Mouse (Mus musculus): ENCODE data around the gene Spats2l.

Gene Spats2l

DNA sequence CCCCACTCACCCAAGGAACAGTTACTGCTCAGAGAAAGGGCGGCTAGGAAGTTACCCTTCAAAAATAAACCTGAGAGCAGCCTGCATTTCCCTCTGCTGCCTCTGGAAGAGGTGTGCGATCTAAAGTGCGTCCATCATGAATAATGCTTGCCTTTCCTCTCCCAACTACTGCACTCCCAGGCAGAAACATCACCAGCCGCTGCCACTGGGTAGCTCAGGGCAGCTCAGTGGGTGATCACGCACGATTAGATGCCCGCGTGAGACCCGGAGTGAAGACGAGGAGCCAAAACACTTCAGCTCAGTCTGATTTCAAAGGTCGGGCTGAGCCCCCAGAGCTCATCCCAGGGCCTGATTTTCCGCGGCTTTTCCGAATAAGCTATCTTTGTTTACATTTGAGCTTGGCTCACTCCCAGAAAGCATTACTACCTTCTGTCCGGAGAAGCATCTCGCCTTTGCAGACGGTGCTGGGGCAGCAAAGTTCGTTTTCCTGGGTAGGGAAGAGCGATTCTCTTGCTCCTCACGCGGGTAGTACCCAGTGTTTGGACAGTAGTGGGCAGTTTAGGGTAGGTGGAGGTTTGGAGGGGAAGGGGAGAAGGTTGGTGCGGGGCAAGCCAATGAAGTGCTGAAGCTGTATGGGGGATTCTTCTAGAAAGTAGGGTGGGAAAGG lies at the start of gene Spats2l:
Gene Spats2l (plus strand): TSS at position 162 of the 667 bp plus-strand sequence.
- DNase-seq (ENCODE audit: inconsistent age in 2 of 2, low spot score in 1 of 2) = peak in 1 of 2 experiments; percentile 9

DNA sequence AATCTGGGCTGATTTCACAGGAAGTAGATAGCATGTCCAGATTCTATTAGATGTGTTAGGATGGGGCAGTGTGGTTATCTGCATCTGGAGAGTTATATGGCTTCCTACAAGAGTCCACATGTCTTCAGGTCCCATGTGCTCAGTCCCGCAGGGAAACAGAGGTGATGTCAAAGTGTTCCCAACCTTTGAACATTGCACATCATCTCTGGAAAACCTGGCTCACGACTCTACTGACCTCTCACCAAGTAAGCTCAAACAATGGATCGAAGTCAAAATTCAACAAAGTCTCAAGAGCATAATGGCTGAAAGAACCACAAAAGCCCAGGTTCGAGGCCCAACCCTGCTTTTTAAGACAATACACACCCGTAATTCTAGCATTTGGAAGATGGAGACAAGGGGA lies 48.7 kb upstream of the Spats2l start:
- DNase-seq (ENCODE audit: inconsistent age in 2 of 2, low spot score in 1 of 2) = no peak

DNA sequence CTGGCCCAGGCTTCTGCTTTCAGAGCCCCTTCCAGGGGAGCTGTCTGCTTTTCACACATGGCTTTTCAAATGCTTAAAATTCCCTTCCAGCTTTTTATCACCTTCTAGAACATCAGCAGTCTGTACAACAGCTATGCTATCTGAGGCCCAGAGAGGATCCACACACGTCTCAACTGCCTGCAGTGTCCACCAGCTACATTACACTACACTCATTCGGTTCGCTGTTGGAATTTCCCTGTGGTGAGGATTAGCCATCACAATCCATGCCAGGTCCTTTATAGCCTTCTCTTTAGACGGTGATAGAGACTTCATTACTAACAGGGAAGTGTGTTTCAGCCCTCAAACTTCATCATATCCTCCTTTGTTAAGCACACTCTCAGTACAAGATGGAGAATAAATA lies 38.1 kb upstream of the Spats2l start:
- DNase-seq (ENCODE audit: inconsistent age in 2 of 2, low spot score in 1 of 2) = no peak

DNA sequence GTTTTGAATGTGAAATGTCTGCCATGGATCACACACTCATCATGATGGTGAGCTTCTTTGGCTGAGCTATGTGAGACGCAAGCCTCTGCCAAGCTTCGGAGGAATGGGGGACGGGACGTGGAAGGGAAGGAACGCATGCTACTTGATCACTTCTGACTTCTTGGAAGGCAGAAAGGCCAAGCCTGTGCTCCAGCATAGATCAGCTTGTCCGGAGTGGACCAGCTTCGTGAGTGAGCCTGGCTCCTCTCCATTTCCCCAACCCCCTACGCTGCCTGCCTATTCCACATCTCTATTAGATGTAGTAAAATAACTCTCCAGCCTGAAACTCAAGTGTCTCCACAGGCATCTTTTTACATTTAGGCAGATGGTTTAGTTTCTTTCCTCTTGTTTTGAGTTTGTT lies 32.2 kb upstream of the Spats2l start:
- DNase-seq (ENCODE audit: inconsistent age in 2 of 2, low spot score in 1 of 2) = no peak

DNA sequence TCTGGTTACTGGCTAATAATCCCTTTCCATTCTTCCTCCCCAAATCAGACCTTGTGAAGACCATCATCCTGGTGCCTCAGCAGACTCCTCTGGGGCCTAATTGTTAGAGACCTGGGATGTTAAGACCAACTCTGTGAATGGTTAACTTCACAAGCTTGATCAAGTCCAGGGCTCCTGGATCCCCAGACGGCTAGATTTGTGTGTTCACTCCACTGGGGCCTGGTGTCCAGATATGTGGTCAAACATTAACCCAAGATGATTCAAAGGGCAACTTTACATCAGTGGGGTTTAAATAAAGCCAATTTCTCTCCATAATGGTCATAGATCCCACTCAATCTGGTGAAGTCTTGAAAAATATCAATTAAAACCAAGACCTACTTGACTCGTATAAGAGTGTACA lies 31.7 kb upstream of the Spats2l start:
- no peak for DNase-seq (ENCODE audit: inconsistent age in 2 of 2, low spot score in 1 of 2)

DNA sequence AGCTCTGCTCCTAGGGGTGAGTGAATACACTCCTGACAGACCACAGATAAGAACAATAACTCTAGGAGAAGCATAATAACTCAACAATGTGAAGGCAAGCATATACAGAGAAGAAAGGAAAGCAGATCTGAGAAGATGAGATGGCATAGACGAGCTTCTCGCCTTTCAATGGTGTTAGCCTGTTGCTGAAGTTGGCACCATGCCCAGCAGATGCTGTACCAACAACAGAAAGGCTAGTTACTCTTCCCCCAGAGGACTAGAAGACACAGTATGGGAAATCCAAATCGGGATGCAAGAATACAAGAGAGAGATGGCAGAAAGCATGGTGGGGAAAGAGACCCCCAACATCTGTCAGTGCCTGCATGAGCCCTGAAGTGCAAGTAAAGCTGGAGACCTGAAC lies 22.2 kb upstream of the Spats2l start:
- no peak for DNase-seq (ENCODE audit: inconsistent age in 2 of 2, low spot score in 1 of 2)

DNA sequence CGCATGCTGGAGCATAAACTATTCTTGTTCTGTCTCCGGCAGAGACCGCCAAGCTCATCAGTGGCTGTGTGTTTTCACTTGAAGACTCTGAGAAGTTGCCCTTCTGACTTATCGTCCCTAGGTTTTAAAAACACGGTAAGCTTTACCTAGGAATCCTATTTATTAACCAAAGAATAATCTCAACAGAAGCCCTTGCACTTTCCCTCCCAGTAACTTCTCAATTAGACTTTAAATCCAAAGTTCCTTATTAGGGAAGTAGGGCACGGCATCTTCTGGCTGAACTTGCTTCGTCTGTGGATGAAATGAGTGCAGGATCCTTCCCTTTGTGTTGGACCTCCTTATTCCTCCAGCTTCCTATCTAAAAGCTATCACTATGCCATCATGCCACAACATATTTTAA lies 7.6 kb upstream of the Spats2l start:
- DNase-seq (ENCODE audit: inconsistent age in 2 of 2, low spot score in 1 of 2) = no peak

DNA sequence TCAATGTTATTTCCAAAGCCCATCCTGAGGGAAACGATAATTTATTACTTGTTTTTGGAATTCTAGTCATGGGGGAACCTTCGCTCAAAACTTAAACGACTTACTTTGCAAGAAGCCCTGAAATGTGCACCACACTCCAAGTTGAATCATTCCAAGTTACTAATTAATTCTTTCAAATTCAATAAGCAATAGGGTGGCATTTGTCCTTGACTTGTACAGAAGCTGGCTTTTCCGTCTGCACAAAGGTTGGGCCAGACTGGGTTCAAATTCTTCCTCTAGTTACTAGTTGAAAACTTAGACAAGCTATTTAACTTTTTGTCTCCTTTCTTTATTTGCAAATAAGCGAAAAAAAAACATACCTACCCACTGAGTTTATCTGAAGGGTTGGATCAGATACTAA lies 636 bp upstream of the Spats2l start:
- no peak for DNase-seq (ENCODE audit: inconsistent age in 2 of 2, low spot score in 1 of 2)

DNA sequence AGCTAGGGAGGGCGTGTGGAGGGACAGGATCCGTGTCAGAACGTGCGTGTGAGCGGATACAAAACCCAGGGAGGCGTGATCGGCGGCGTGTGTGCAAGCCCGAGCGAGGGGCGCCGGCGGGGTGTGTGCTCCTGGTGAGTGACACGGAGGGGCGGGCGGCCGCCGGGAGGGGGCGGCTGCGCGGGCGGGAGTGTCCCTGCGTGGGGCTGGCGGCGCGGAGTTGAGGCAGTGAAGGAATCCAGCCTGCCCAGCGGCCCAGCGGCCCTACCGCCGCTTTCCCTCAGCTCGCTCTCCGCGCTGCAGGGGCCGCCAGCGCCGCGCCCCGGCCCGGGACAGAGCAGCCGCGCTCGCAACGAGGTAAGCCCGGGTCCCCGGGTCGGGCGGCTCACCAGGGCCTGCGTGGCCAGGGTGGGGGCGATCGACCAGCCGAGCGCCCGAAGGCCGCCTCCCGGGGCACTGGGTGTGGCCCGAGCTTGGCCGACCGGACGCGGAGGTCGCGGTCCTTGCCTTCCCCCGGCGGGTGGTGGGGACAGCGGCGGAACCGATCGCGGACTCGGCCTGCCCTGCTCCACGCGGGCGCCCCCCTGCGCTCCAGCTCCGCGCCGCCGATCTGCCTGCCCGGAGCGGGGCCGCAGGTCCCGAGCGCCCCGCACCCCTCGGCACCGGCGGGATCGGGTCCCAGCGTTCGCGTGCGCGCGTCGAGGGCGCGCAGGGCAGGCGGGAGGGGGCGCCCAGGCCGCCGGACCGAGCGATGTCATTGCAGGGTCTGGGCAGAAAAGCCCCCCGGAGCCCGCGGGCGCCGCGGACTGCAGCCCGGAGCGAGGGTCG lies 920 bp downstream of the Spats2l start:
- peak; percentile 41 to 83 for DNase-seq (ENCODE audit: inconsistent age in 2 of 2, low spot score in 1 of 2)

DNA sequence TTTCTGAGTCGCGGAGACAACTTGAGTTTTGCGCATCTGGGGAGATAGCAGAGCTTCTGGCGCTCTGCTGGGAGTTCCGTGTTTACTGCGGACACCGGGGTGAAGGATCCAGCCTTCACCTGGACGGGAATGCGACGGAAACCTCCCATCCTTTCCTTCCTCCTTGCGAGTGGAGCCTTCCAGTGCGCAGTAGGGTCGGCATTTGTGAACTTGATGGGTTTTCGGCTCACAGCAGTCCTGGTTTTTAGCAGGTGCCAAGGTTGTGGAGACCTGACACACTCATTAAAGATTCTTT lies 1.5 kb downstream of the Spats2l start:
- peak; percentile 9 to 62 for DNase-seq (ENCODE audit: inconsistent age in 2 of 2, low spot score in 1 of 2)

DNA sequence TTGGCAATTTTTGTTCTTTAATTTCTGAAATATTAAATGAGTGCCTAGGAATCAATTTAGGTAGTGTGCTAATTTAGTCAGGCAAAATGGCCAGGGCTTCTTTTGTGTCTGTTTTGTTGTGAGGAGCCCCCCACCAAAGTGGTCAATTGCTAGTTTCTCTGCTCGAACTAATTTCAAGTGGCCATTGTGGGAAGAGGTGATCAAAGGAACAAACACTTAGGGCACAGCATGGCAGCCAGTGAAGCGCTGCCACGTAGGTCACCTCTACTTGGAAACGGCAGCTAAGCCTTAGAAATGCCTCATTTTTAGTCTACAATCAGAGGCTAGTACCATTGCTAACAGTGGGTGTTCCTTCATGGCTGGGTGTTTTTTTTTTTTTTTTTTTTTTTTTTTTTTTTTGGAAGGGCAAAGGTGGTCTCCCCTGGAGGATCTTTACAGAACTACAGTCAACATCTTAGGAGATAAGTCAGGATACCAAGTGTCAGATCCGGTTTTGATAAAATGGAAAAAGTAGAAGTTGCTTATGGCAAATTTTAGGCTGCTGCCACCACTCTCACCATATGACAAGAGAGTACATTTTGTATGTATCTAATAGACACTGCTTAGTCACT lies 2.8 kb downstream of the Spats2l start:
- no peak for DNase-seq (ENCODE audit: inconsistent age in 2 of 2, low spot score in 1 of 2)

DNA sequence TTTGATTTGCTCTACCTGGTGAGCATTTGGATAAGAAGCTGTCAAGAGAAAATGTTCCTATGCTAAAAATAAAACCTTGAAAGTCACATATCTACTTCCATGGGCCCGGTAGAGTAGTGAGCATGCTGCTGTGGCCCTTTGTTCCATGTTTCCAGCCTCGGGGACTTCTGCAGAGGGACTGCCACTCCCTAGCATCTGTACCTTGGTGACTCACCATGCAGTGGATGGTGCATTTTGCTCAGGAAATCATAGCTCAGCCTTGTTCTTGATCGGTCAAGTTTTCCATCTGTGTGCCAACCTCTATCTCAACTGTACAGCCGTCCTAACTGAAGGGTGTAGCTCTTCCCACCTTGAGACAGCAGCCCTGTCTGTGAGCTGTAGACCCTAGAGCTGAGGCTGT lies 10.3 kb downstream of the Spats2l start:
- DNase-seq (ENCODE audit: inconsistent age in 2 of 2, low spot score in 1 of 2) = no peak

DNA sequence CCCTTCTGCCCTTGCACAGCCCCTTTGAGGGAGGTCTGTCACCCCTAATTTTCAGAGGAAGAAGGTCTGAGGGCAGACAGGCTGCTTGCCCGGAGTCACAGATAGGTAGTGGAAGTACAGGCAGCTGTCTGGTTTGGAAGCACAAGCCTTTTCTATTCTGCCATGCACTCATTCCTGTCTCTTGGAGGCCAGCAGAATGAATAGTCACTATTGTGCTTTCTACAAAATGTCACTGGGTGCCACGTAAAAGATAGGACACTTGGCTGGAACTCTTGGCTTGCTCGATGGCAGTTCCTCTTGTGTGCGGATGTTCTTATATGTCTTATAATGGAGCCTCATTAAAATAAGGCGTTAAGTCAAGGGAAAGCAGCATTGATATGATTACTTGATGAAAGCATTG lies 15.9 kb downstream of the Spats2l start:
- no peak for DNase-seq (ENCODE audit: inconsistent age in 2 of 2, low spot score in 1 of 2)

DNA sequence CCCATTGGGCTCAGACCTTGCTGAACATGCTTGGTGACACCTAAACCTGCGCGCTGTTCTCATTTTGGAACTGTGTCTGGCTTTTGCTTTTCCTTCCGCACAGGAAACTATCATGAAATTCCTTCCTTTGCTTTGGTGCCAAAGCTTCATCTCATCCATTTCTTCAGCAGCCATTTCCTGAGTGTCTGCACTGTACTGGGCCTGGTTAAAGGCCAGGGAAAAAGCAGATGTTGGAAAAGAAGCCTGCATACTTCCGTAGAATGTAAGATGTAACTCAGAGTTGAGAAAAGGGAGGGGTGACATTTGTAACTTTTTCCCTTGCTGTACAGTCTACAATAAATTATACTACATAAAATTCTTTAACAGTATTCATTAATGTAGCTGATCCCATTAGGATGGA lies 18.2 kb downstream of the Spats2l start:
- DNase-seq (ENCODE audit: inconsistent age in 2 of 2, low spot score in 1 of 2) = peak in 1 of 2 experiments; percentile 27

DNA sequence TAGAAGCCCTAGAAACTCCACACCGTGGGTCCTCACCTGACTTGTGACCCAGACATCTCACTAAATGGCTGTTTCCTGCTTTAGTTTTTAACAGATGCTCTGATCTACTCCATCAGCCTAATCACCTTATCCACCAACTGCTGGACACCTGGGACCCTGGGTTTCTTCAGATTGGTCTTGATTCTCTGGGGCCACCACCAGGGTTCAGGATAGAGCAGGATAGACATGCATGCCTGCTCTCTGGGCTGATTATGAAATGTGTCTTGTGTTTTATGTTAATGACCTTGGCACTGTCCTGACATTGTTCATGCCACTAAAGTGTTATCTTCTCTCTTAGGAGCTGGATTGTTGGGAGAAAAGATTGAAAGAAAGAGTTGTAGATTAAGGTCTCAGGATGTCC lies 21.9 kb downstream of the Spats2l start:
- DNase-seq (ENCODE audit: inconsistent age in 2 of 2, low spot score in 1 of 2) = peak in 1 of 2 experiments; percentile 48

DNA sequence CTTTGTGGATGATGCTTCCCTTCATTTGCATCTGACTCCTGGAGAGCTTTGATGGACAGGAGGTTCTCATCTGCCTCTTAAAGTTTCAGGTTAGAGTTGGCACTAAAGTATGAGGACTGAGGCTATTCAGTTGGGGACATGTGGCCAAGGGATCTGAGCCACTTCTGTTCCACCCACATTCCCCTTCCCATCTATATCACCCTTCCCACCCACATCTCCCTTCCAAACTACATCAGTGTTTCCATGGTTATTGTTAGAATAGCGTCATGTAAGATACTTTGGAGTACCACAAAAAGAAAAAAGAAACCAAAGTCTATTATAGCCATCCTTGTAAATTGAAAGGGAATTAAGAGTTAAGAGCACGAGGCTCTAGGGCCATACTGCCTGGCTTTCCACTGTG lies 25.4 kb downstream of the Spats2l start:
- no peak for DNase-seq (ENCODE audit: inconsistent age in 2 of 2, low spot score in 1 of 2)

DNA sequence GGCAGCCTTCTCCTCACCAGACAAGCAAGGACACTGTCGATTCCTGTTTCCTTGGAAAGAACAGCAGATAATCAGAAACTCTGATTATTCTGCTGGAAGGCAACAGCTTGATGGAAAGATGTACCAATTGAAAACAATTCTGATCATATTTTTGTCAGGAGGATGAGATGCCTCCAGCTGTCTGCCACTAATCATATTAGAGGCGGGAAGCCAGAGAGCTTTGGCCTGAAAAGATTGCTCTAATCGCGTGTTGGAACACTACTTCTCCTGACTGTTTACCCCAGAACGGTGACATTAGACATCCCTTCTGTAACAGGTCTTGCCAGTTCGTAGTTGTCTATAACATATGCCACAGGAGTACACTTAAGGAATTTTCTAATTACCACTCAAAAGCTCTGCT lies 26.9 kb downstream of the Spats2l start:
- peak in 1 of 2 experiments; percentile 25 for DNase-seq (ENCODE audit: inconsistent age in 2 of 2, low spot score in 1 of 2)

DNA sequence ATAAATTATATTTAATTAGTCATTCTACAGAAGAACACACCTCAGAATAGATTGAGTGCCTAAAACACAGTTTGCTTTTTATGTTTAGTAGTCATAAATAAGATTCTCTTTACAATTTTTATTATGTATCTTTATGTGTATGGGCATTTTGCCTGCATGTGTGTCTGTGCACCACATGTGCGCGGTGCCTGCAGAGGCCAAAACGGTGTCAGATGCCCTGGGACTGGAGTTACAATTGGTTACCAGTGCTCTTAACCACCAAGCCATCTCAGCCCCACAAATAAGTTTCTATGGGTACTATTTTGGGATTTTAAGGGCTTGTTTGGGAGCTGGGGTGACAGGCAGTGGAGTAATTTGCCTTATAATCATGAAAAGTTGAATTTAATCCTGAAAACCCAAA lies 32.2 kb downstream of the Spats2l start:
- no peak for DNase-seq (ENCODE audit: inconsistent age in 2 of 2, low spot score in 1 of 2)

DNA sequence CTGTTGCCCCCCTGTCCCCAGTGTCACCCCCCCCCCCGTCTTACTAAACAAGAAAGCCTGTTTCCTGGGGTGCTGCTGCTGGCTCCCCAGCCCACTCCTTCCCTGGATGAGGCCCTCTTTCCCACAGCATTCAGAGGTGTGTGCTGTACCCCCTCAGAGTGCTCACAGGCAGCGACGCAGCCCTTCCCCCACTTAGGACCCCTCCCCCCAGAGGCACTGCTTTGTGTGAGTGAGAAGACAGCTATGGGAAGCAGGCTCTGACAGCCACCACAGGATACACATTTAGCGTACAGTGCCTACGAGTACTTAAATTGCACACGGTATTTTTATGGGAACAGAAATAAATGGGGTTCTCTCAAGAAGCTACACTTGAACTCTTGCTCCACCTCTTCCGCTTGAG lies 33.9 kb downstream of the Spats2l start:
- DNase-seq (ENCODE audit: inconsistent age in 2 of 2, low spot score in 1 of 2) = no peak

DNA sequence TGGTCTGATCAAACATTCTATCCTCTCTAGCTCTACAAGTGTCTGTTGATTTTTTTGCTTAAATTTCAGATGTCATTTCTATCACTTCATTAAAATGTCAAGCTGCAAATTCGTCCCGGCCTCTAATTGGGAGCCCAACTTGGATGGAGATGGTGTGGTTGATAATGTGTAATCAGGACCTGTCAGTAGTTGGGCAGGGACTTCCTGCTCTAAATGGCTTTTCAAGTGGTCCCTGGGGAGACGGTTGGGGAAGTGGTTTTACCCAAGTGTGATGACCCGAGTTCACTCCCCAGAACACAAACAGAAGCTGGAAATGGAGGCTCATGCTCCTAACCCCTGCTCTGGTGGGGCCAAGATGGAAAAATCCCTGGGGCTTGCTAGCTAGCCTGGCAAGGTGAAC lies 36.3 kb downstream of the Spats2l start:
- no peak for DNase-seq (ENCODE audit: inconsistent age in 2 of 2, low spot score in 1 of 2)

DNA sequence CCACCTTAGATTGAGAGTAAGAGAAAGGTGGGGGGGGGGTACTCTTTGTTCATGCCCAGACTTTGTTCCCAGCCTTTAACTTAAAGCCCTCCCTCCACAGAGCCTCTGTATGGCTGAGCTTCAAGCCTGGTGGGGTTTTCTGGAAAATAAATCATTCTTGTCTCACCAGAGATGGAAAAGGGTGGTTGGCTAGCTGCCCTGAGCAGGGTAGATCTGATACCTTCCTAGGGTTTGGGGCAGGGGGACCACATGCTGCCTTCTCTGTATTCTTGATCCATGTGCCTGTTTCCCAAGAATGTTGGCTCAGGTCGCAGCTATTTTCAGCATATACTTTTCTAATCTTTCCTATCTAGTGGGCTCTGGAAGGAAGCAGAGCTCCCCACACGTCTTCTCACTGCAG lies 43.1 kb downstream of the Spats2l start:
- DNase-seq (ENCODE audit: inconsistent age in 2 of 2, low spot score in 1 of 2) = no peak

DNA sequence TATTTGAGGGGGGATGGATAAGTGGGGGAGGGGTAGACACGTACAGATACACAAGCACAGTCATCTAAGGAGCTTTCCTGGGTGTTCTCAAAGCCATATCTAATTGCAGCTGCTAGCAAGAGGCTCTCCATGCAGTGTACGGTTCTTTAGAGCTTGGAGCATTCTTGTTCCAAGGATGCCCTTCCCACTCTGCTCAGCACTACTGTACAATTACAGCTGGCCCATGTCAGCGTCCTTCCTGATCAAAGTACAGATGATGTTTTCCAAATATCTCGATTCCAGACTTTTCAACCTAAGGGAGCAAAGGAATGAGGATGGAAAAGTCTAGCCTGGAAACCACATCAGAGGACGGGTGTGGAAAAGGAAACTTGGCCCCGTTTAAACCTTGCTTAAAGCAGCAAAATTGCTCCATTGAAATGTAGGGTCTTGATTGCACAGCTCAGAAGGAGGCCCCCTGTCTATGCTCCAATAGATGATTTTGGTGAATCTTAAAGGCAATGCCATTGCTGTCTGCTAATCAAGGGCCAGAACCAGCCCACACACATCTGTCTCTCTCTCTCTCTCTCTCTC lies 46.6 kb downstream of the Spats2l start:
- DNase-seq (ENCODE audit: inconsistent age in 2 of 2, low spot score in 1 of 2) = no peak
